Mouse (Mus musculus): Measurements from ENCODE around the gene Zc3hav1l.

- TF ChIP-seq CTCF (IDR thresholded peaks at IDR 0.05; ENCODE audit: borderline replicate concordance, insufficient read depth, low read length), result no peak
- no peak for TF ChIP-seq POLR2A (IDR thresholded peaks at IDR 0.05; ENCODE audit: low read depth, low read length)
Observed at GRCm38 (mm10) chr6:38251464-38251863, 47.6 kb downstream of the Zc3hav1l start.
